Mouse (Mus musculus) lung, postnatal 0 days (tissue): ENCODE results near the gene Herpud2.

ENCODE experiments used
- CTCF ChIP-seq: IDR thresholded peaks from 2 replicates; pipeline ENCODE4 v1.5.1; 2016; ENCODE audit warnings: antibody characterized with exemption, mild to moderate bottlenecking
- EP300 ChIP-seq: IDR thresholded peaks from 2 replicates; pipeline ENCODE4 v1.6.1; 2016; ENCODE audit warnings: antibody characterized with exemption, mild to moderate bottlenecking, control low read depth

DNA sequence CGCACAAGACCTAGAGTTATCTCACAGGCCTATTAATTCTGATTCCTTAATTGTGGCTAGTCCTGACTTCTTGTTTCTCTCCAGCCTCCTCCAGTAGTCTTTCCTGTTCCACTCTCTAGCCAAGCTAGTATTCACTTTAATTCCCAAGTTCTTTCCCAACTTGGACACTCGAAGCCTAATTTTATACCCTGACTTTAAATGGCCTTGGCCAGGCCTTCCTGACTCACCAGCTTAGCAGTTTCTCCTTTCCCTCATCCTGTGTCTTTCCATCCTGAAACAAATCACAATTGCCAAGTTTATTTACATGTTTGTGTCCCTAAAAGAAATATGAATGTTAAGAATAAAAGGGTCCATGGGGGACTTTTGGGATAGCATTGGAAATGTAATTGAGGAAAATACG, 9.6 kb downstream of the Herpud2 start:
- TF ChIP-seq CTCF (no peak), EP300 (no peak)
